Mouse (Mus musculus): ENCODE measurements around the gene Gm5105. TPM values are rescaled to one million over a fixed set of nuclear protein-coding genes. Genes with fewer than 3 reads are reported as not detected.

Gene Gm5105
- polyA plus RNA-seq, 1 experiment from 2014 or later, result not detected

DNA sequence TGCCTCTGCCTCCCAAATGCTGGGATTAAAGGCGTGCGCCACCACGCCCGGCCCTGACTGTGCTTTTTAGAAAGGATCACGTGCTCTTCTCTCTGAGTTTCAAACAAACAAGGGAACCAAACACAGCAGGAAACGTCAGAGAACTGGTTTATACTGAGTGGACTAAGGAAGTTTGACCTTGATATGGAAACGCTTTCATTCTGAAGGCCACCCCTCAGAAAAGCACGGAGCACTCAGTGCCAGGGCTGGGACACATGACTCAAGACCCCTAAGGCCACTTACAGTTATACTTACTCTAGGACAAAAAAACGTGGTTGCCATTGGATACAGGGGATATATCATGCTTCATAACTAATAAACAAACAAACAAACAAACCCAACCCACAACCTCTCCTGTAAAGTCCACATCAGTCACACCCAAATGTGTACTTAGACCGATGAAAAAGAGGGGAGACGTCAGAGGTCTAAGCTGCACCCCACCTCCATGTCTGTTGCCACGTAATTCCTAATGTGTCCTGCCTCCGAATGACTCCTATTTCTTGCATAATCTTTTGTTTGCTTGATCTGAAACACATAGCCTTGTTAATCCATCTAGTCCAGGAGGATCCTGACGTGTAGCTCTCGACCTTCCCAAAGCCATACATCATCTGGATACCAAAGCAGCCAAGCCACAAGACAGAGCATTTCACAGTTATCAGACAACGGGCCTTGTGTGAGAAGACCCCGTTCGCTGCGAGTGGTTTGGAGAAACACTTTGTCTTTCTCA is 29.3 kb upstream of the Gm5105 start:
- Histone ChIP-seq H3K27ac (ENCODE audit: low read depth, low read length) (no peak overlapping the region), H3K4me3 (ENCODE audit: low read depth, low read length) (no peak overlapping the region), H3K9ac (ENCODE audit: low read length) (no peak overlapping the region), H3K4me2 (ENCODE audit: low read length) (no peak overlapping the region), H3K4me1 (ENCODE audit: control insufficient read depth, insufficient read depth, low read length) (no peaks in the 10 kb centered on the region), H3K27me3 (replicated peaks; ENCODE audit: control insufficient read depth, insufficient read depth, low read length) (no peaks in the 10 kb centered on the region), H3K9me3 (replicated peaks; ENCODE audit: control insufficient read depth, low read length) (no peaks in the 10 kb centered on the region), H3K36me3 (ENCODE audit: control insufficient read depth, insufficient read depth, low read length) (no peaks in the 10 kb centered on the region)
- DNase-seq (ENCODE audit: low spot score) (no peak), ATAC-seq (peak; percentile 10; the same call in 1 of the 2 replicates)
- 86% methylated on average over 19 of the region's 19 CpGs for WGBS

DNA sequence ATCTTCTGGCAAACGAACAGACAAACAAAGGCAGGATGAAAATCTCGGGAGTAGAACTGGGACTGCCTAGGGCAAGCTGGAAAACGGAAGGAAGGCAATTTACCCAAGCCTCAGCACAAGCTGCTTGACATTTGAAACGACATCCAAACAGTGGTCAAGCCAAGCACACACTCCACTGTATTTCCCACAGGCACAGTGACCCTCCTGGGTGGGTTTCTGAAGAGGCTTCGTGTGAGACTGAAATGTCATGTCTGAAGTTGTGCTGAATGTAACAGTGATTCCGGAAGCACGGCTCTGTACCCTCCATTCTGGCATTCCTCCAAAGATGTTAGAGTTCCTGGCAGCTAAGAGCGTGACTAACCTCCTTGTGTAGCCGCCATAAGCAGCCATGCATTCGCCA is 28.5 kb upstream of the Gm5105 start:
- H3K9me3 ChIP-seq (replicated peaks; ENCODE audit: control insufficient read depth, low read length), result no peaks in the 10 kb centered on the region
- no peak overlapping the region for H3K9ac ChIP-seq (ENCODE audit: low read length)
- WGBS, result 52% methylated on average over 10 of the region's 10 CpGs
- H3K4me2 ChIP-seq (ENCODE audit: low read length), result no peak overlapping the region
- DNase-seq (ENCODE audit: low spot score), result peak; percentile 78
- no peaks in the 10 kb centered on the region for H3K4me1 ChIP-seq (ENCODE audit: control insufficient read depth, insufficient read depth, low read length)
- H3K4me3 ChIP-seq (ENCODE audit: low read depth, low read length), result no peak overlapping the region
- no peaks in the 10 kb centered on the region for H3K27me3 ChIP-seq (replicated peaks; ENCODE audit: control insufficient read depth, insufficient read depth, low read length)
- ATAC-seq, result peak; percentile 65
- H3K36me3 ChIP-seq (ENCODE audit: control insufficient read depth, insufficient read depth, low read length), result no peaks in the 10 kb centered on the region
- H3K27ac ChIP-seq (ENCODE audit: low read depth, low read length), result peak overlapping the region; percentile 21; the same call in 1 of the 2 replicates

DNA sequence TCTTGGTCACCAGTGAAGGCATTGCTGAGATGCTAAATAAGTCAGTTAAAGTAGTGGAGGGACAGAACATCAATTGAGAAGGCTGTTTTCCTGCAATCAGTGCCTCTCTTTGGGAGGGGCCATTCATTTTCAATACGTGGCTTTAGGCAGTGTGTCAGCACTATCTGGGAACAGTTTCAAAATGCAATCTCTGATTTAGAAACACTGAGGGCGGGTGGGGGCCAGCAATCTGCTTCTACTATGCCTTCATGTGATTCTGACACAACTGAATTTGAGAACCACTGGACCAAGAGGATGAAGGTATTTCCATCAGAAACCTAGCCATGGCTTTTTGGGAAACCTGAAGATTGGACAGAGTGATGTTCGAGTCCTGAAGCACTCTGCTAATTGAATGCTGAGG is 28.1 kb upstream of the Gm5105 start:
- no peaks in the 10 kb centered on the region for H3K9me3 ChIP-seq (replicated peaks; ENCODE audit: control insufficient read depth, low read length)
- no peak overlapping the region; the same call in 1 of the 2 replicates for H3K27ac ChIP-seq (ENCODE audit: low read depth, low read length)
- no peak overlapping the region for H3K4me2 ChIP-seq (ENCODE audit: low read length)
- peak; percentile 32; the same call in 1 of the 2 replicates for ATAC-seq
- no peak overlapping the region for H3K9ac ChIP-seq (ENCODE audit: low read length)
- H3K4me3 ChIP-seq (ENCODE audit: low read depth, low read length), result no peak overlapping the region
- no peaks in the 10 kb centered on the region for H3K27me3 ChIP-seq (replicated peaks; ENCODE audit: control insufficient read depth, insufficient read depth, low read length)
- 64% methylated on average over 3 of the region's 3 CpGs for WGBS
- H3K4me1 ChIP-seq (ENCODE audit: control insufficient read depth, insufficient read depth, low read length), result no peaks in the 10 kb centered on the region
- peak; percentile 33 for DNase-seq (ENCODE audit: low spot score)
- no peaks in the 10 kb centered on the region for H3K36me3 ChIP-seq (ENCODE audit: control insufficient read depth, insufficient read depth, low read length)

DNA sequence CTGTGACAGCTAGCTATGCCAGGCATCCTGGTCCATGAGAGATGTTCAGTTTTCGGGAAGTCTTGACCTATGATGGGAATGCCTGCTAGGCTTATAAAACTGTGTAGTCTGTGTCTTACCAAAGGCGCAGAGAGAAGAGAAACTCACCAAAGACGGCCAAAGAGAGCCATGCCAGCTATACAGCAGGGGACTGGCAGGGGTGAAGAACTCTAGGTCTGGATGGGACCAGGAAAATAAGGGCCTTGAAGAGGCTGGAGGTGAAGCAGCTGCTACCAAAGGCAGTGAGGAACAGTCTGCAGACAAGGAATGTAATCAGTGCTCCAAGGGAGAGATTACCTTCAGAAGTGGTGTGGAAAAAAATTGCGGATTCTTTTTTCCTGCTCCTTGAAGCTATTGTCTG is 16.7 kb upstream of the Gm5105 start:
- Histone ChIP-seq H3K4me1 (ENCODE audit: control insufficient read depth, insufficient read depth, low read length) (no peaks in the 10 kb centered on the region), H3K4me3 (ENCODE audit: low read depth, low read length) (no peak overlapping the region), H3K27ac (ENCODE audit: low read depth, low read length) (no peak overlapping the region), H3K9ac (ENCODE audit: low read length) (no peak overlapping the region), H3K9me3 (replicated peaks; ENCODE audit: control insufficient read depth, low read length) (no peaks in the 10 kb centered on the region), H3K27me3 (replicated peaks; ENCODE audit: control insufficient read depth, insufficient read depth, low read length) (no peaks in the 10 kb centered on the region), H3K36me3 (ENCODE audit: control insufficient read depth, insufficient read depth, low read length) (no peaks in the 10 kb centered on the region), H3K4me2 (ENCODE audit: low read length) (no peak overlapping the region)
- DNase-seq (ENCODE audit: low spot score) (no peak), ATAC-seq (no peak)
- WGBS, result 66% methylated on average over 4 of the region's 4 CpGs

DNA sequence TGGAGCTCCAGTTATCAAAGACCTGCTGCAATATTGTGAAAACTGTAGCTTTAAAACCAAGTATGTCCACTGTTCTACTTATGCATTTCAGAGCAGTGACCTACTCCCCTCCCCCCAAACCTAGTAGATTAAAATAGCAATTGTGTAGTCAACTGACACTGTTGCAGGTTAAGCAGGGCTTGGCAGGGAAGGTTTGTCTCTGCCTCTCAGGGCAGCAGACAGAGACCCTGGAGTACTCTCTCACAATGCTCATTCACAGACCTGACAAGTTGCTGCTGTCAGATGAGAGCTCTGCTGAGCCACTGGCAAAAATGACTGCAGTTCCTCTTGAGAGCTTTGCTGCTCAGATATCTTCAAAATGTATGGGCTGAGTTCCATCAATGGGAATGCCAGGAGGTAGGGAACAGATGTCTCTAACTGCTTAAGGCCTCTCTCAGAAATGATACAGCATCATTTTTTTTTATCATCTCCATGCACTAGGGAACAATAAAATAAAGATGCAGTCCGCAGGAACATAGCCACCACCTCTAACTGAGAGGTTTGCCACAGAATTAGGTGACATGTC is 16.0 kb upstream of the Gm5105 start:
- WGBS, result 90% methylated on average over 1 of the region's 1 CpGs
- Histone ChIP-seq H3K27me3 (replicated peaks; ENCODE audit: control insufficient read depth, insufficient read depth, low read length) (no peaks in the 10 kb centered on the region), H3K4me1 (ENCODE audit: control insufficient read depth, insufficient read depth, low read length) (no peaks in the 10 kb centered on the region), H3K9ac (ENCODE audit: low read length) (no peak overlapping the region), H3K9me3 (replicated peaks; ENCODE audit: control insufficient read depth, low read length) (no peaks in the 10 kb centered on the region), H3K4me2 (ENCODE audit: low read length) (no peak overlapping the region), H3K27ac (ENCODE audit: low read depth, low read length) (no peak overlapping the region), H3K36me3 (ENCODE audit: control insufficient read depth, insufficient read depth, low read length) (no peaks in the 10 kb centered on the region), H3K4me3 (ENCODE audit: low read depth, low read length) (no peak overlapping the region)
- ATAC-seq, result peak; percentile 15; the same call in 1 of the 2 replicates
- peak; percentile 57 for DNase-seq (ENCODE audit: low spot score)

DNA sequence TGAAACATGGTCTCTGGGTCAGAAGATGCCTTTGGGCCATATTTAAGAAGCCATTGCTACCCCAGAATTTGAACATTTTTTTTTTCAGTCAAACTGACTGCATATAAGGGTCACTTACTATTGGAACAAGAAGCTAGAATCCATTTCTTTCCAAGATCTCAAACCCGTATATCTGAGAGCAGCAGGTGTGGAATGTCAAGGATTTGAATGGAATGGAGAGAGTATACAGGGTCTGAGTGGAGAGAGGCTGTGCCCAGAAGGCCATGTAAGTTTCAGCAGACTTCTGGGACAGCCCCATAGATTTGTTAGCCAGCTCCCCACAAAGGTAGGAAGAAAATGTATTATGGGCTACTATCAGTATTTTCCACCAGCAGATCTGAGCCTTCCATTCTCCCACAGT is 11.5 kb upstream of the Gm5105 start:
- 83% methylated on average over 1 of the region's 1 CpGs for WGBS
- ATAC-seq, result no peak

DNA sequence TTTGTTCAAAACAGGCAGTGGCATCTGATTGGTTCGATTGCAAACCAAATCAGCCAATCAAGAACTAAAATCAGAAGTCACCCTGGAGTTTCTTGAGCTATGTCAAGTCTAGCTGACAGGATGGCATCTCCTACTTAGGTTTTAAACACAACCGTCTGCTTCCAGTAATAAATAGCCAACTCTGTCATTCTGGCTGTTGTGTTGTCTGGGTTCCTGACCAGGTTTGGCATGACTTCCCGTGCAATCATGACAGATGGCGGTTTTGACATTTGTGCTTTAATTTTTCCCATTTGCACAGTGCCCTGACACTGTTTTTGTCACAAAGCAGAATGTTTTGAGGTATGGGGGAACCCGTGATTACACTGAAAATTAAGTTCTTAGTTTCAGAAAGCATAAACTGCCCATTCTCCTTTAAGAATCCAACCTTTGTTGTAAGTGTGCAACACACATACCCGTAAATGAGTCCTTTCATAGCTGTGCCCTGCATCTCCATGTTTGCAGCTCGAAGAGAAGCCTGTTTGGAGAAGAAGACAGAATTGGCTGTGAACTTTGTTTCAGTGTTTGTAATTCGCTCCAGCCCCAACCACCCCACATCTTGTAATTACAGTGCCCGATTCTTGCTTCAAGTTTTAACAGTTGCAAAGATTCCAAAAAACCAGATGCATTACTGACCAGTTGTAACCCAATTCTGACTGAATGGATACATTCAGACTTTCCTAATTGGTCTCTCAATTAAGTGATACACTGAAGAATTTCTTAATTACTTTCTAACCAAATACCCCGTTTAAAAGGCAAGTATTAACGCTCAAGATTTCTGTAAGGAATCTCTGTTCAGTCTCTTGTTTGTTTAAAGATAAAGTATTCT is 10.5 kb upstream of the Gm5105 start:
- H3K9me3 ChIP-seq (replicated peaks; ENCODE audit: control insufficient read depth, low read length), result no peaks in the 10 kb centered on the region
- no peak overlapping the region for H3K4me2 ChIP-seq (ENCODE audit: low read length)
- H3K9ac ChIP-seq (ENCODE audit: low read length), result no peak overlapping the region
- no peaks in the 10 kb centered on the region for H3K27me3 ChIP-seq (replicated peaks; ENCODE audit: control insufficient read depth, insufficient read depth, low read length)
- DNase-seq (ENCODE audit: low spot score), result peak; percentile 75
- peak; percentile 79 for ATAC-seq
- 39% methylated on average over 11 of the region's 11 CpGs for WGBS
- no peaks in the 10 kb centered on the region for H3K4me1 ChIP-seq (ENCODE audit: control insufficient read depth, insufficient read depth, low read length)
- H3K27ac ChIP-seq (ENCODE audit: low read depth, low read length), result no peak overlapping the region; the same call in 1 of the 2 replicates
- no peaks in the 10 kb centered on the region for H3K36me3 ChIP-seq (ENCODE audit: control insufficient read depth, insufficient read depth, low read length)
- H3K4me3 ChIP-seq (ENCODE audit: low read depth, low read length), result no peak overlapping the region

More for the DNA sequence above, 11.5 kb upstream of the Gm5105 start:
- no peaks in the 10 kb centered on the region for H3K36me3 ChIP-seq (ENCODE audit: control insufficient read depth, insufficient read depth, low read length)
- no peak overlapping the region for H3K27ac ChIP-seq (ENCODE audit: low read depth, low read length)
- no peak overlapping the region for H3K4me2 ChIP-seq (ENCODE audit: low read length)
- H3K4me1 ChIP-seq (ENCODE audit: control insufficient read depth, insufficient read depth, low read length), result no peaks in the 10 kb centered on the region
- no peak overlapping the region for H3K4me3 ChIP-seq (ENCODE audit: low read depth, low read length)
- no peak for DNase-seq (ENCODE audit: low spot score)
- no peaks in the 10 kb centered on the region for H3K27me3 ChIP-seq (replicated peaks; ENCODE audit: control insufficient read depth, insufficient read depth, low read length)
- no peak overlapping the region for H3K9ac ChIP-seq (ENCODE audit: low read length)
- no peaks in the 10 kb centered on the region for H3K9me3 ChIP-seq (replicated peaks; ENCODE audit: control insufficient read depth, low read length)

DNA sequence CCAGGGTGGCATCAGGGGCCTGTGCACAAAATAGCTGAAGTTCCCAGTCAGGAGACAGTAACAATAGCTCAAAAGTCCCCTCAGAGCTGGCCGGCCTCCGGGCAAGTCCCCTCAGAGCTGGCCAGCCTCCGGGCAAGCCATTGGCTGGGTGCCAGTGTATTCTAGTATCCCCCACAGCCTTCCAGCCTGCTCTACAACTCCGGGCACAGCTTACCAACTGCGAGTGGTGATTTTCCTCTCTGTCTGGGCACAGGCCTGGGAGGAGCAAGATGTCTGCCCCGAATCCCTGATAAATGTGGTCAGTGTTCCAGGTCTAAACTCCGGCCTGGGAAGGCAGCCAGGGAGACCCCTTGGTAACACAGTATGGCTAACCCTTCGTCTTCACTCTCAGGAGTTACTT is 8.0 kb upstream of the Gm5105 start:
- Histone ChIP-seq H3K36me3 (ENCODE audit: control insufficient read depth, insufficient read depth, low read length) (no peaks in the 10 kb centered on the region), H3K9me3 (replicated peaks; ENCODE audit: control insufficient read depth, low read length) (no peaks in the 10 kb centered on the region), H3K27me3 (replicated peaks; ENCODE audit: control insufficient read depth, insufficient read depth, low read length) (no peaks in the 10 kb centered on the region), H3K4me3 (ENCODE audit: low read depth, low read length) (no peak overlapping the region), H3K27ac (ENCODE audit: low read depth, low read length) (no peak overlapping the region), H3K9ac (ENCODE audit: low read length) (no peak overlapping the region), H3K4me1 (ENCODE audit: control insufficient read depth, insufficient read depth, low read length) (no peaks in the 10 kb centered on the region), H3K4me2 (ENCODE audit: low read length) (no peak overlapping the region)
- peak; percentile 24; the same call in 1 of the 2 replicates for ATAC-seq
- 59% methylated on average over 8 of the region's 8 CpGs for WGBS
- peak; percentile 49 for DNase-seq (ENCODE audit: low spot score)

Measured in forebrain, embryonic 14.5 days (tissue).